Mouse (Mus musculus) brain, embryonic 14.5 days (tissue): Measurements from ENCODE around the gene Atp5g2.

ENCODE experiments used
- CTCF ChIP-seq: fragments of 200-500 bp; IDR thresholded peaks from 2 replicates; pipeline ENCODE4 v1.5.1; 2012; ENCODE audit warnings: inconsistent platforms, mild to moderate bottlenecking, moderate library complexity, borderline replicate concordance; ENCODE audit not compliant: insufficient read depth, insufficient read length; ENCODE audit errors: extremely low read depth
- POLR2A ChIP-seq: fragments of 200-500 bp; IDR thresholded peaks from 2 replicates; pipeline ENCODE4 v1.6.1; 2012; ENCODE audit warnings: mild to moderate bottlenecking, inconsistent platforms, borderline replicate concordance; ENCODE audit not compliant: poor library complexity, insufficient read depth, insufficient read length, severe bottlenecking; ENCODE audit errors: extremely low read depth

DNA sequence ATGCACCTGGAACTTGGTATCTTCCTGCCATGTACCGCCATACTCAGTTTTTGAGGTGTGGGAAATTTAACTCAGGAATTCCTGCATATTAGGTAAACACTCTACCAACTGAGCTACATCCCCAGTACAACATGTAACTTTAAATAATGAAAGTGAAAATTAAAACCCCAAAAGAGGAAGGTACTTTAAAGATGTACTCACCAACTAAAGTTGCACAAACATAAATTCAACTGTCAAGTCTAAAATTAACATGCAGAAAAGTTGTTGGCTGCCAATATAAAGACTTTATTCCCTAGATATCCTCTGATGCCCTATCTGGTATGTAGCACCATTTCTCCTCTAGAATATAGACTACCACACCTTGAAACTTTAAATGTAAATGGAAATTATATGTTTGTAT lies 54.5 kb downstream of the Atp5g2 start:
- TF ChIP-seq CTCF: no peak
- TF ChIP-seq POLR2A: no peak
